Mouse (Mus musculus) liver, postnatal 0 days (tissue): ENCODE measurements around the gene Spats2l.

Experiments used
- CTCF ChIP-seq: sonication (generic); IDR thresholded peaks from 2 replicates; pipeline ENCODE4 v1.5.1; 2016; ENCODE audit warnings: antibody characterized with exemption, low read depth
- EP300 ChIP-seq: IDR thresholded peaks from 2 replicates; pipeline ENCODE4 v1.6.1; 2016; ENCODE audit warnings: antibody characterized with exemption, low read depth, mild to moderate bottlenecking

- TF ChIP-seq CTCF (no peak), EP300 (0 out of 2 replicates have a peak, but pooled peaks have one; percentile 36)
Observed at GRCm38 (mm10) chr1:57824966-57825759, 51.2 kb downstream of the Spats2l start.
